7 mouse cellular contexts compared by ENCODE assay signal in the genomic region with DNA sequence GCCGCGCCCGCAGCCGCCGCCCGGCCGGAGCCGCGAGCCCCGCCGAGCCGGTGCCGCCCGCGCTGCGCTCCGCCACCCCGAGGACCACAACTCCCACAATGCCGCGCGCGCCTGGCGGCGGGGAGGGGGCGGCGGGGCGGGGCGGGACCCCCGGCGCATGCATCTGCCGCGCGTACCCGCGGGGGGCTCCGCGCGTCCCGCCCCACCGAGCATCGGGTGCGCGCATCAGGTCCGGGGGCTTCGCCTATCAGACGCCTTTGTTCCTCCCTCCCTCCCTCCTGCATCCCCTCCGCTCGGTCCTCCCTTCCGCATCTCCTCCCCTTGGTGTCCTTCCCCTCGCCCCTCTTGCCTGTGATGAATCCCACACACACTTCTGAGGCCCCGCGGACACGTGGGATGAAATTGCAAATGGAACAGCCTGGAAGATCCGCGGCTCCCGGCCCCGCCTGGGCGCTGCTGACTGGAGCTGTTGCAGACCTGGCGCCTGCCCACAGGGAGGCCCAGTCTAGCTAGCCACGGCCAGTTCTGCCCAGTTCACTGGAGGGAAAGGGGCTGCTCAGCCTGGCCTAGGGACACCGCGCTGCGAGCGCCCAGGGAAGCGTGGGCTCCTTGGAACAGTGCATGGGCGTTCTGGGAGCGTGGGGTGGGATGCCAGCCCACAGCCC. TPM values are rescaled to one million over a fixed set of nuclear protein-coding genes. Genes with fewer than 3 reads are reported as not detected.
DNase-seq lines count a peak whose midpoint lies in the region; ATAC-seq and TF ChIP-seq lines count a peak whose summit lies in the region.

A gene (minus strand): TSS at position 88 of the 665 bp plus-strand sequence.

- DNase-seq in MN1 (ENCODE audit: low spot score): peak; percentile 93
- DNase-seq in brain, embryonic 14.5 days (ENCODE audit: low read depth): peak; percentile 97
- peak; percentile 86 for DNase-seq in forebrain, embryonic 10.5 days (ENCODE audit: extremely low spot score, low spot score)
- peak; percentile 13 for DNase-seq in heart, postnatal 0 days (ENCODE audit: low spot score)
- peak; percentile 83 to 86 for DNase-seq in layer of hippocampus, postnatal 36 days
- peak; percentile 91 for DNase-seq in mesoderm, embryonic 11.5 days (ENCODE audit: low read depth, low spot score)
- DNase-seq in right cerebral cortex, postnatal 4 days: peak; percentile 85

- no peak for TF ChIP-seq EP300 in heart, postnatal 0 days (IDR thresholded peaks at IDR 0.05; ENCODE audit: low read depth)

- 0 out of 2 replicates have a peak within 1 kb of the TSS, but pooled peaks have one; percentile 5 for H3K9ac ChIP-seq in heart, postnatal 0 days (replicated peaks; ENCODE audit: low read depth, low read length)

- ATAC-seq in heart, postnatal 0 days (ENCODE audit: insufficient read depth, low read depth): peak; percentile 75

- H3K4me2 ChIP-seq in heart, postnatal 0 days (ENCODE audit: low read depth, low read length): peak within 1 kb of the TSS; percentile 65

- peaks cover 40% of the 10 kb centered on the region for H3K4me1 ChIP-seq in forebrain, embryonic 10.5 days
- H3K4me1 ChIP-seq in heart, postnatal 0 days (ENCODE audit: control insufficient read depth, insufficient read depth): no peaks in the 10 kb centered on the region

- H3K27me3 ChIP-seq in forebrain, embryonic 10.5 days (ENCODE audit: poor library complexity, severe bottlenecking): peaks cover 55% of the 10 kb centered on the region
- H3K27me3 ChIP-seq in heart, postnatal 0 days (ENCODE audit: control insufficient read depth, insufficient read depth, low read length): peaks cover 80% of the 10 kb centered on the region

- peak within 1 kb of the TSS; percentile 94 for H3K27ac ChIP-seq in forebrain, embryonic 10.5 days
- no peak within 1 kb of the TSS for H3K27ac ChIP-seq in heart, postnatal 0 days (ENCODE audit: low read depth)

- peak; percentile 7; the same call in 1 of the 2 replicates for TF ChIP-seq CTCF in brain, embryonic 14.5 days (IDR thresholded peaks at IDR 0.05; ENCODE audit: borderline replicate concordance, extremely low read depth, insufficient read depth, insufficient read length)
- TF ChIP-seq CTCF in heart, postnatal 0 days (IDR thresholded peaks at IDR 0.05; ENCODE audit: low read depth): no peak

- 1% methylated on average over 60 of the region's 67 CpGs for WGBS in forebrain, embryonic 10.5 days
- WGBS in heart, postnatal 0 days: 2% methylated on average over 43 of the region's 67 CpGs

- H3K4me3 ChIP-seq in forebrain, embryonic 10.5 days: peak within 1 kb of the TSS; percentile 68
- peak within 1 kb of the TSS; percentile 56 for H3K4me3 ChIP-seq in heart, postnatal 0 days (ENCODE audit: low read depth, low read length)

- TF ChIP-seq POLR2A in brain, embryonic 14.5 days (IDR thresholded peaks at IDR 0.05; ENCODE audit: borderline replicate concordance, extremely low read depth, insufficient read depth, insufficient read length, poor library complexity, severe bottlenecking): 0 out of 2 replicates have a peak, but pooled peaks have one; percentile 30

- H3K9me3 ChIP-seq in forebrain, embryonic 10.5 days: no peaks in the 10 kb centered on the region
- H3K9me3 ChIP-seq in heart, postnatal 0 days (replicated peaks; ENCODE audit: control insufficient read depth, low read length): no peaks in the 10 kb centered on the region

- H3K36me3 ChIP-seq in forebrain, embryonic 10.5 days (replicated peaks): peaks cover 20% of the 10 kb centered on the region
- H3K36me3 ChIP-seq in heart, postnatal 0 days (replicated peaks; ENCODE audit: control insufficient read depth, insufficient read depth, low read length): no peaks in the 10 kb centered on the region

RNA-seq across cellular contexts. Expression of the gene that starts here (rescaled TPM):
- polyA plus RNA-seq in brain, embryonic 14.5 days (2012; rRNA removed): 120 and 140 TPM in 2 replicates
- 11.9 and 15.0 TPM in 2 replicates for polyA plus RNA-seq in forebrain, embryonic 10.5 days (2016; fragmentation: Nextera tagmentation; extraction: Ambion mirVana)
- 0.08 and 6.5 TPM in 2 replicates for total RNA-seq in heart, postnatal 0 days (2014; rRNA removed; ENCODE audit: low replicate concordance)
- polyA plus RNA-seq in heart, postnatal 0 days (2015; fragmentation: Nextera tagmentation; extraction: Ambion mirVana): 0.40 and 0.67 TPM in 2 replicates
- 100 to 1,000 TPM; 203 to 211 TPM for total RNA-seq in layer of hippocampus, postnatal 36 days (2021)

Comparison
In these comparisons a context has a peak if more than half of its experiments do, and no peak if none do; other contexts are left out.
1. RNA of the gene that starts here (total RNA-seq): 203 to 211 TPM in layer of hippocampus, postnatal 36 days; 0.08 to 6.5 TPM in heart, postnatal 0 days; every median in the first group is over 10 times any median in the second.
2. DNase-seq: peak in every context shown above with its lines; median percentile 97 in brain, embryonic 14.5 days; 93 in MN1; 91 in mesoderm, embryonic 11.5 days; 86 in forebrain, embryonic 10.5 days; 85 in right cerebral cortex, postnatal 4 days; 84 in layer of hippocampus, postnatal 36 days; 13 in heart, postnatal 0 days.